Mouse (Mus musculus): ENCODE data around the gene Atp5g2. TPM values are rescaled to one million over a fixed set of nuclear protein-coding genes. Genes with fewer than 3 reads are reported as not detected.
"Not testable (repeated sequence)": the region's sequence is repeated elsewhere in the genome, so short reads cannot be mapped to it uniquely, and the experiment has no call there.

Gene Atp5g2
- polyA plus RNA-seq, 1 experiment from 2014 or later = 49.2 TPM

- ATAC-seq = peak; percentile 20; the same call in 1 of the 2 replicates
- no peaks in the 10 kb centered on the region for H3K9me3 ChIP-seq (ENCODE audit: low read length)
- H3K4me1 ChIP-seq (ENCODE audit: insufficient read depth) = peaks cover 21% of the 10 kb centered on the region
- peak overlapping the region; percentile 85 for H3K4me2 ChIP-seq (ENCODE audit: low read depth, low read length)
- TF ChIP-seq CTCF (IDR thresholded peaks at IDR 0.05; ENCODE audit: low read depth) (no peak), EP300 (IDR thresholded peaks at IDR 0.05; ENCODE audit: low read depth) (no peak)
- H3K4me3 ChIP-seq (ENCODE audit: low read depth, low read length) = peak overlapping the region; percentile 87
- peaks cover 15% of the 10 kb centered on the region for H3K36me3 ChIP-seq (replicated peaks; ENCODE audit: insufficient read depth, low read length)
- peak; percentile 79 for DNase-seq
- peak overlapping the region; percentile 69 for H3K9ac ChIP-seq (replicated peaks)
- H3K27me3 ChIP-seq (ENCODE audit: insufficient read depth, low read length) = peaks cover 15% of the 10 kb centered on the region; the same call in 1 of the 2 replicates
- WGBS (ENCODE audit: insufficient replicate concordance) = 2% methylated on average over 34 of the region's 34 CpGs
- peak overlapping the region; percentile 93 for H3K27ac ChIP-seq (ENCODE audit: low read depth)
Observed at GRCm38 (mm10) chr15:102671721-102672214, 384 bp downstream of the Atp5g2 start.

GRCm38 (mm10) chr15:102670767-102671575 lies 1.2 kb downstream of the Atp5g2 start:
- Histone ChIP-seq H3K9ac (replicated peaks) (peak overlapping the region; percentile 96), H3K27me3 (ENCODE audit: insufficient read depth, low read length) (peaks cover 15% of the 10 kb centered on the region; the same call in 1 of the 2 replicates), H3K36me3 (replicated peaks; ENCODE audit: insufficient read depth, low read length) (peaks cover 19% of the 10 kb centered on the region), H3K27ac (ENCODE audit: low read depth) (peak overlapping the region; percentile 94), H3K4me2 (ENCODE audit: low read depth, low read length) (peak overlapping the region; percentile 85), H3K4me1 (ENCODE audit: insufficient read depth) (peaks cover 21% of the 10 kb centered on the region), H3K9me3 (ENCODE audit: low read length) (no peaks in the 10 kb centered on the region), H3K4me3 (ENCODE audit: low read depth, low read length) (peak overlapping the region; percentile 87)
- TF ChIP-seq EP300 (IDR thresholded peaks at IDR 0.05; ENCODE audit: low read depth) (no peak), CTCF (IDR thresholded peaks at IDR 0.05; ENCODE audit: low read depth) (peak; percentile 100)
- ATAC-seq = peak; percentile 93
- WGBS (ENCODE audit: insufficient replicate concordance) = under 1% methylated on average over 50 of the region's 53 CpGs
- DNase-seq = peak; percentile 98

GRCm38 (mm10) chr15:102670281-102670680 lies 1.9 kb downstream of the Atp5g2 start:
- peaks cover 15% of the 10 kb centered on the region; the same call in 1 of the 2 replicates for H3K27me3 ChIP-seq (ENCODE audit: insufficient read depth, low read length)
- ATAC-seq (no peak), DNase-seq (no peak)
- H3K9ac ChIP-seq (replicated peaks) = peak overlapping the region; percentile 96
- no peaks in the 10 kb centered on the region for H3K9me3 ChIP-seq (ENCODE audit: low read length)
- WGBS (ENCODE audit: insufficient replicate concordance) = 9% methylated on average over 6 of the region's 6 CpGs
- TF ChIP-seq CTCF (IDR thresholded peaks at IDR 0.05; ENCODE audit: low read depth) (no peak), EP300 (IDR thresholded peaks at IDR 0.05; ENCODE audit: low read depth) (no peak)
- H3K4me2 ChIP-seq (ENCODE audit: low read depth, low read length) = peak overlapping the region; percentile 85
- H3K27ac ChIP-seq (ENCODE audit: low read depth) = peak overlapping the region; percentile 94
- H3K4me1 ChIP-seq (ENCODE audit: insufficient read depth) = peaks cover 21% of the 10 kb centered on the region
- peak overlapping the region; percentile 87 for H3K4me3 ChIP-seq (ENCODE audit: low read depth, low read length)
- peaks cover 23% of the 10 kb centered on the region for H3K36me3 ChIP-seq (replicated peaks; ENCODE audit: insufficient read depth, low read length)

GRCm38 (mm10) chr15:102669571-102669970 lies 2.6 kb downstream of the Atp5g2 start:
- Histone ChIP-seq H3K4me2 (ENCODE audit: low read depth, low read length) (peak overlapping the region; percentile 85), H3K9ac (replicated peaks) (peak overlapping the region; percentile 38), H3K36me3 (replicated peaks; ENCODE audit: insufficient read depth, low read length) (peaks cover 30% of the 10 kb centered on the region), H3K9me3 (ENCODE audit: low read length) (no peaks in the 10 kb centered on the region), H3K4me1 (ENCODE audit: insufficient read depth) (peaks cover 21% of the 10 kb centered on the region), H3K27ac (ENCODE audit: low read depth) (no peak overlapping the region), H3K4me3 (ENCODE audit: low read depth, low read length) (peak overlapping the region; percentile 87; the same call in 1 of the 2 replicates), H3K27me3 (ENCODE audit: insufficient read depth, low read length) (peaks cover 15% of the 10 kb centered on the region; the same call in 1 of the 2 replicates)
- no peak for DNase-seq
- ATAC-seq = no peak
- 78% methylated on average over 8 of the region's 8 CpGs for WGBS (ENCODE audit: insufficient replicate concordance)
- TF ChIP-seq CTCF (IDR thresholded peaks at IDR 0.05; ENCODE audit: low read depth) (no peak), EP300 (IDR thresholded peaks at IDR 0.05; ENCODE audit: low read depth) (no peak)

- 28% methylated on average over 4 of the region's 4 CpGs for WGBS (ENCODE audit: insufficient replicate concordance)
- peaks cover 11% of the 10 kb centered on the region for H3K4me1 ChIP-seq (ENCODE audit: insufficient read depth)
- no peak for TF ChIP-seq EP300 (IDR thresholded peaks at IDR 0.05; ENCODE audit: low read depth)
- TF ChIP-seq CTCF (IDR thresholded peaks at IDR 0.05; ENCODE audit: low read depth) = peak; percentile 82
- no peak overlapping the region for H3K27ac ChIP-seq (ENCODE audit: low read depth)
- H3K27me3 ChIP-seq (ENCODE audit: insufficient read depth, low read length) = no peaks in the 10 kb centered on the region
- no peak overlapping the region for H3K4me3 ChIP-seq (ENCODE audit: low read depth, low read length)
- no peaks in the 10 kb centered on the region for H3K9me3 ChIP-seq (ENCODE audit: low read length)
- no peak overlapping the region for H3K9ac ChIP-seq (replicated peaks)
- DNase-seq (peak; percentile 67), ATAC-seq (peak; percentile 56)
- peaks cover 60% of the 10 kb centered on the region for H3K36me3 ChIP-seq (replicated peaks; ENCODE audit: insufficient read depth, low read length)
- H3K4me2 ChIP-seq (ENCODE audit: low read depth, low read length) = no peak overlapping the region
Observed at GRCm38 (mm10) chr15:102665494-102665893, 6.7 kb downstream of the Atp5g2 start.

GRCm38 (mm10) chr15:102663825-102664224 lies 8.3 kb downstream of the Atp5g2 start:
- Histone ChIP-seq H3K4me2 (ENCODE audit: low read depth, low read length) (no peak overlapping the region), H3K4me1 (ENCODE audit: insufficient read depth) (no peaks in the 10 kb centered on the region; the same call in 1 of the 2 replicates), H3K27me3 (ENCODE audit: insufficient read depth, low read length) (no peaks in the 10 kb centered on the region), H3K9me3 (ENCODE audit: low read length) (no peaks in the 10 kb centered on the region), H3K4me3 (ENCODE audit: low read depth, low read length) (no peak overlapping the region), H3K27ac (ENCODE audit: low read depth) (no peak overlapping the region), H3K9ac (replicated peaks) (no peak overlapping the region), H3K36me3 (replicated peaks; ENCODE audit: insufficient read depth, low read length) (peaks cover 63% of the 10 kb centered on the region)
- 80% methylated on average over 8 of the region's 8 CpGs for WGBS (ENCODE audit: insufficient replicate concordance)
- DNase-seq (no peak), ATAC-seq (no peak)
- TF ChIP-seq EP300 (IDR thresholded peaks at IDR 0.05; ENCODE audit: low read depth) = no peak

GRCm38 (mm10) chr15:102662601-102663000 lies 9.6 kb downstream of the Atp5g2 start:
- peaks cover 56% of the 10 kb centered on the region for H3K36me3 ChIP-seq (replicated peaks; ENCODE audit: insufficient read depth, low read length)
- H3K4me2 ChIP-seq (ENCODE audit: low read depth, low read length); H3K27me3 ChIP-seq (ENCODE audit: insufficient read depth, low read length); H3K4me3 ChIP-seq (ENCODE audit: low read depth, low read length); H3K9me3 ChIP-seq (ENCODE audit: low read length); DNase-seq; H3K9ac ChIP-seq (replicated peaks); ATAC-seq; H3K27ac ChIP-seq (ENCODE audit: low read depth); H3K4me1 ChIP-seq (ENCODE audit: insufficient read depth): not testable (repeated sequence)
- no CpG with 5 or more reads among the region's 2 CpGs for WGBS (ENCODE audit: insufficient replicate concordance)
